Mouse (Mus musculus): ENCODE measurements at regions not wholly inside any gene's neighbourhood (a gene's known extent, or its start where the extent isn't known, plus 50 kb on each side); places are given as distances from the start of the nearest gene placed in this dataset.
"Not testable (repeated sequence)": the region's sequence is repeated elsewhere in the genome, so short reads cannot be mapped to it uniquely, and the experiment has no call there.

DNA sequence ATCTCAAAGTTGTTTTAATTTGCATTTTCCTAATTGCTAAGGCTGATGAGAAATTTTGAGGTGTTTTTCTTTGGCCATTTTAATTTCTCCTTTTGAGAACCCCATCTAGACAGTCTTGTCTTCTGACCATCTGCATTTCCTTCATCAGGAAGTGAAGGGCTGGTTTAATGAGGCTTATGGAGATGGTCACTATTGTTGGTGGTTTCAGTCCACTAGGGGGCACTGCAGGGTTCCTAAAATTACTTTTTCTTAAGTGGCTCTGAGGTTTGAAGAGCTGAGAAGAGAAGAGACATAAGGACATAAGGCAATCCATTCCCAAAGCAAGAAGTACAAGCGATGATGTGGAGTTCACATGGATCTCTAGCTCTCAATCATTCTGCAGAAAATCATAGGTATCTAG lies 805.6 kb upstream of the Olfr1507 start:
- not testable (repeated sequence) for DNase-seq

DNA sequence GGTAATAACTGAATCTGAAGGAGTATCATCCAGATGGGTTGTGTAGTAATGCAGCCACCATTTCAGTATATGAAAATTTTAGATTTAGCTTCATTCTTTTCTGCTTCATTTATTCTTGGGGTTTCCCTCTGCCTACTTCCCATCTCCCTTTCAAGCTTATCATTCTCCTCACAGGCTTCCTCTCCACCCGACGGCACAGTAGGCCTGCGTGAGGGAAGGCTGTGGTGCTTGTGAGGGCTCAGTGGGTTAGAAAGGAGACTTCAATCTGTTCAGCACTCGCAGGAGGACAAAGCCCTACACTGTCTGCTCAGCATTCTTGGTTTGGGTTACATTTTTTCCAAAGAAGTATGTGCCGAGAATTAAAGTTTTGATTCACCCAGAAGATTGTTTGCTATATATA lies 804.2 kb upstream of the Olfr1507 start:
- not testable (repeated sequence) for DNase-seq

DNA sequence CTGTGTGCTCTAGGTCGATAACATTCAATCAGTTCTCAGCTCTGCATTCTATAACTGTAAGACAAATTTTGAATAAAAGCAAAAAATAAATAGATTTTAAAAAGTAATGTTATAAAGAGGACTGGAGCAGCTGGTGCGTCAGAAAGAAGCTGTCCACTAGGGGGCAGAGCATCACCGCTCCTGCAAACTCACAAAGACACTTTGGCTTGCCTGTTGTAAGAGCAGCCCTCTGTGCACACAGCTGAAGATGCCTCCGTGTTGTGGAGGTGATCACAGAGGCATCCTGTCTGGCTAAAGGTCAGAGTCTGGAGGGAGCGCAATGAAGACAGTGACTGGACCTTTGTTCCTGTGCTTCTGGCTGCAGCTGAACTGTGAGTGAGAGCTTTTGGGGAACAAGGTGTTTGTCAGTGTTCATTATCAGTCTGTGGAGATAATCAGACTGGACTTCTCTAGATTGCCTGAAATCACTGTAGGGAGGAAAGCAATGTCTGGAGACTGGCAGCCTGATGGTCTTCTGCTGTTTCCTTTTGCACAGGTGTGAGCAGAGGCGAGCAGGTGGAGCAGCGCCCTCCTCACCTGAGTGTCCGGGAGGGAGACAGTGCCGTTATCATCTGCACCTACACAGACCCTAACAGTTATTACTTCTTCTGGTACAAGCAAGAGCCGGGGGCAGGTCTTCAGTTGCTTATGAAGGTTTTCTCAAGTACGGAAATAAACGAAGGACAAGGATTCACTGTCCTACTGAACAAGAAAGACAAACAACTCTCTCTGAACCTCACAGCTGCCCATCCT lies 788.0 kb upstream of the Olfr1507 start:
- DNase-seq, result not testable (repeated sequence)

DNA sequence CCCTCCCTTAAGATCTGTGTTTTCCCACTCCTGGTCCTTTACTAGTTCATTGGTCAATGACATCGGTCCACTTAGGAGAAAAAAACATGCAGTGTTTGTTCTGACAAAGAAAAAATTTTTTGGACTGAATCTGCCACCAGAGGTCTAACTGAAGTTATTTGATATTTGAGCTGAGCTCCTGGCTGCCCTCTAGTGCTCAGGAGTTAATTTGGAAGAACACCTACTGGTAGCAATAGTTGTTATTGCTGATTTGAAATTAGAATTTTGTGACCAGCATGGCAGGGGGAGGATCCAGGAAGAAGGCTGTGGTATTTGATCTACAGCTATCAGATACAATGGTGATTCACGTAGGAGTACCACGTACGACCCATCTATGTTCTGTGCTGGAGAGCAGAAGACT lies 777.7 kb upstream of the Olfr1507 start:
- not testable (repeated sequence) for DNase-seq

DNA sequence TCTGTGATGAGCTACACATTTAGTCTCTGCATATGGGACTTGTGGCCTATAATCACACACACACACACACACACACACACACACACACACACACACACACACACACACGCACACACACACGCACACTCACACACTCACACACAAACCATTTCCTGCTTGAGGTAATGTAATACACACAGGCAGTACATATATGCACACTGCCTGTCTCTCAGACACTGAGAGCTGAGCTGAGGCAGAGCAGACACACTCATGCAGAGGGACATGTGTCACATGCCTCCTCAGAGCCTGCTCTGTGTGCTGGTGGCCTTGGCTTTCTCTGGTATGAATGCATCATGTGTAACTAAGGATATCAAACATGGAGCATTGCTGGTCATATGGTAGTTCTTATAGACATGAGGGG lies 772.1 kb upstream of the Olfr1507 start:
- peak; percentile 5 for DNase-seq

DNA sequence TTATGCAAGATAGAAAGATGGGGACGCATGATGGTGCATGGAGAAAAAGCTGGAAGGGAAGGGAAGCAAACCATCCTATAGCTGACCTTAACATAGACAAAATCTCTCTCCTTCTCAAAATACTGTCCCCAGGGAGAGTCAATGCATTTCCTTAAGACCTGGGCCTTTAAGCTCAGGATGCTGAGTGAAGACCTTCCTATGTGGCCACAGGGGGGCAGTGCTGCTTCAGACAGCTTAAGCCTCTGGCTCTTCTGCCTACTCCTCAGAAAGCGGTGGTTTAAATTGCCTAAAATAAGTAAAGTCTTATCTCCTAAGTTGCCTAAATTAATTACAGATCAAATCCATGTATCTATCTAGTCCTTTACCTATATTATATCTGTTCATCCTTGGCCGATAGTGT lies 760.4 kb upstream of the Olfr1507 start:
- DNase-seq, result peak; percentile 12

DNA sequence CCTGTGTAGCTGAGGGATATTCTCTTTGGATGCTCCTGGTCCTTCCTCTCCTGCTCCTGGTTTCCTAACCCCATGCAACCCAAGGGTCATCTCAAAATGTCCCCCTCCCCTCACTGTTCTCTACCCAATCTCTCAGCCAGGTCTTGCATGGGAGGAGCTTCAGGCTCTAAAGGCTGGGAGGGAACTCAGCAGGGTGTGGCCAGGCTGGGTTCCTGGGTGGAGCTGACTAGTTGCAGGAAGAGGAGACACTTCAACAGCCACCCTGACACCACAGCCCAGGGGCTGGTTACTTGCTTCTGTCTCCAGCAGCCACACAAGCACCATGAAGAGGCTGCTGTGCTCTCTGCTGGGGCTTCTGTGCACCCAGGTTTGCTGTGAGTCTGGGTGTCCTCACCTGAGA lies 757.9 kb upstream of the Olfr1507 start:
- not testable (repeated sequence) for DNase-seq

DNA sequence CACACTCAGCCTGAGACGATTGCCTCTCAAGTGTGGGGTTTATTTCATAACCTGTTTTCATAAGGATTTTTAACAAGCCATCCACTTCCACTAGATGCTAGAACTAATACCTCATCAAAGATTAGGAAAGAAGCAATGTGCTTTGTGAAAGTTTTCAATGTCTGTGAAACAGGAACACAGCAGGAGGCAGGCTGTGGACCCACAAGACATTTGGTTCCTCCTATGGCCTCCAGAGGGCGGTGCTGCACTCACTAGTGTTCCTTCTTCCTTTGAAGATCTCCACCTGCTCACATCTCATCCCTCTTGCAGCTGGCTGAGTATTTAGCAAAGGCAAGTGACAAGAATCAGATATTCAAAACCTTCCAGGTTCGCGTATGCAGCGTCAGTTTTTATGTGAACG lies 735.6 kb upstream of the Olfr1507 start:
- DNase-seq, result not testable (repeated sequence)

DNA sequence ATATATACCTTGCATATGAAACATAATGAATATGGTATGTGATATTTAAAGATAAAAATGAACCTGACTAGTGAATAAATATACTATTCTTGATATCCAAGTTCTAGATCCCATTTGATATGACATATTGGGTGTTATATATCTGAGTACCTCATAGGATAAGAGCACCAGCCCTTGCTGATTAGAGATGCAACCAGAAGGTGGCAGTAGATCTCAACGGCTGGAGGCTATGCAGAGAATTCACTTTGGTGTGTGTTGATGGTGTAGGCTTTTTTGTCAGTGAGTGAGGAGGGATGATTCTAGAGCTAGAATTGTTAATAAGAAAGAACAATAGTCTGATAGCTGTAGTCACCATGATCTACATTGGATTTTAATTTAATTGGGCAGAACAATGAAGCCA lies 729.2 kb upstream of the Olfr1507 start:
- DNase-seq, result not testable (repeated sequence)

DNA sequence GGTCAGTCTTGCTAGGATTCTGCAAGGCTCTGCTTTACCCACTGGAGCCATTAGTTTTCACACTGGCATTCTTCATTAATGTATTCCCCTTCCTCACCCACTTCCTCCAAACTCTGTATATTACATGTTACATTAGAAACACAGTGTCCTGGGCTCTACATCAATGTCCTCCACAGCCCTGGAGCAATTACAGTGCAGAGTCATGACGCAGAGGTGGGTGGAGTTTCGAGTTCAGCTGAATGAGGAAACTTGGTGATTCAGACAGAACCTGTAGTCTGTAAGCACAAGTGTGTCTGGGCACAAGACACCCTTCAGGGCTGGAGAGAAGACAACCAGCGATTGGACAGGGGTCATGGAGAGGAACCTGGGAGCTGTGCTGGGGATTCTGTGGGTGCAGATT lies 715.0 kb upstream of the Olfr1507 start:
- DNase-seq, result not testable (repeated sequence)

DNA sequence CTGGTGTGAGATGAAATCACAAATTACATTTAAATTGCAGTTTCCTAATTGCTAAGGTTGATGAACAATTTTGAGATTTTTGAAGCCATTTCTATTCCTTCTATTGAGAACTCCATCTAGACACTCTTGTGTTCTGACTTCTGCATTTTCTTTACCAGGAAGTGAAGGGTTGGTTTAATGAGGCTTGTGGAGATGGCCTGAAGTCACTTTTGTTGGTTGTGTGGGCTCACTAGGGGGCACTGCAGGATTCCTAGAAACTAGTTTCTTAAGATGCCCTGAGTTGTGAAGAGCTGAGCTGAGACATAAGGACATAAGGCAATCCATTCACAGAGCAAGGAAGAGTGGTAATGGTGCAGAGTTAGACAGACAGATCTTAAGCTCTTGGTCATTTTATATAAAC lies 713.7 kb upstream of the Olfr1507 start:
- DNase-seq, result not testable (repeated sequence)

DNA sequence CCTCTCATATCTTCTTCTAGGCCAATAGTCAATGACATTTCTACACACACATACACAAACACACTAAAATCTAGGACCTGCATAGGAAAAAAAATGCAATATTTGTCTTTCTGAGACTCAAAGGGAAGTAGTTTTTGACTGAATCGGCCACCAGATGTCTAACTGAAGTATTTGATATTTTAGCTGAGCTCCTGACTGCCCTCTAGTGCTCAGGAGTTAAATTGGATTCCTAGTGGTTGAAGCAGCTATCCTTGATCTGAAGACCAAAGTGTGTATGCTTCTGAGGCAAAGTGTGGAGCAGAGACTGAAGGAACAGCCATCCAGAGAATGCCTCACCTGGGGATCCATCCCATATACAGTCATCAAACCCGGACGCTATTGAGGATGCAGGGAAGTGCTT lies 695.4 kb upstream of the Olfr1507 start:
- not testable (repeated sequence) for DNase-seq

DNA sequence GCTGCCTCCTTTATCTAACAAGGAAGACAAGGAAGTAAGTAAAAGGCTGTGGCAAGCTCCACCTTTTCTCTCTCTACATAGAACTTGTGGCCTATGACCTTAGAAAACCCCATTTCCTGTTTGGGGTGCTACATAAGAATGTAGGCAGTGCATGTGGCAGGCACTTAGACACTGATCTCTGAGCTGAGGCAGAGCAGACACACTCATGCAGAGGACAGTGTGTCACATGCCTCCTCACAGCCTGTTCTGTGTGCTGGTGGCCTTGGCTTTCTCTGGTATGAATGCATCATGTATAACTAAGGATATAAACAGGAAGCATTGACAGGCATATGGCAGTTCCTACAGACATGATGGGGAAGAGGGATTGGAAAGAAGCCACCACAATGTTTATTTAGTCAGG lies 678.5 kb upstream of the Olfr1507 start:
- not testable (repeated sequence) for DNase-seq

DNA sequence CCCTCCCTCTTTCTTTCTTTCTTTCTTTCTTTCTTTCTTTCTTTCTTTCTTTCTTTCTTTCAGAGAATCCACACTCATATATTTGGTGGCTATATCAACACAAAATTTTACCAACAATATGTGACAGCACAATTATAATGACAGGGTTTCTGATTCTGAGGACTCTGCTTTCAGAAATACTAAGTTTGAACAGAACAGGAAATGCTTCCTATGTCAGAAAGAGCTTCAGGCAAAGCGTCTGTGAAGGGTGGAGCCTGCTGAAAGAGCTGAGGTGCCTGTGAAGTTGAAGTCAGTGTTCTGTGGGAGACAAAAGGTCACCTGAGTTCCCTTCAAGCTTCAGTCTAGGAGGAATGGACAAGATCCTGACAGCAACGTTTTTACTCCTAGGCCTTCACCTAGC lies 670.8 kb upstream of the Olfr1507 start:
- DNase-seq, result not testable (repeated sequence)

DNA sequence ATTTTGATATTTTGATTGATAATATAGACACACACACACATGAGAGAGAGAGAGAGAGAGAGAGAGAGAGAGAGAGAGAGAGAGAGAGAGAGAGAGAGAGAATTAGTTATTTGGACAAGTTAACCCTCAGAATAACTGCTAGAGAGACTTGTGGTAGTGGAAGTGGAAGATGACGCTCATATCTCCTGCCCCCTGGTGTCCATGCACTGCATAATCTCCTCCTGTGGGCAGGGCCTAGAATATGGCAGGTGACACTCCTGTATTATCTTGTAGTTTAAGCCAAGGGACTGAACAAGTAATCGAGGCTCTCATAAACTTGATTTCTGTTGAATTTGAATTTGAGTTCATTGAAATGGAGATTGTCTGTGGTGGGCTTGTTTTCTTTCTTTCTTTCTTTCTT lies 663.5 kb upstream of the Olfr1507 start:
- not testable (repeated sequence) for DNase-seq

DNA sequence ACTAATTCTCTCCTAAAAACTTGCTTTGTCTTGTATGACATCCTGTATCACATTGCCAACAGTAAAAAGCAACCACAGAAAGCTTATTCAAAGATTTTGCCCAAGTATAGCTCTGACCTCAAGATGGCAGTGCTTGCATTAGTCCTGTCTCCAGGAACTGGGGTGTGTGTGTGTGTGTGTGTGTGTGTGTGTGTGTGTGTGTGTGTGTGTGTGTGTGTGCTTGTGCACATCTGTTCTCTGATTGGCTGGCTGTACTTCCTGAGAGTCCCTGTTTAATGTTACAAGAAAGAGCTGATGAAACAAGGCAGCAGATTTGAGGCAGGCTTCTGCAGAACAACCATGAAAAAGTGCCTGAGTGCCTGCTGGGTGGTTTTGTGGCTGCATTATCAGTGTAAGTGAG lies 639.2 kb upstream of the Olfr1507 start:
- peak; percentile 71 for DNase-seq

DNA sequence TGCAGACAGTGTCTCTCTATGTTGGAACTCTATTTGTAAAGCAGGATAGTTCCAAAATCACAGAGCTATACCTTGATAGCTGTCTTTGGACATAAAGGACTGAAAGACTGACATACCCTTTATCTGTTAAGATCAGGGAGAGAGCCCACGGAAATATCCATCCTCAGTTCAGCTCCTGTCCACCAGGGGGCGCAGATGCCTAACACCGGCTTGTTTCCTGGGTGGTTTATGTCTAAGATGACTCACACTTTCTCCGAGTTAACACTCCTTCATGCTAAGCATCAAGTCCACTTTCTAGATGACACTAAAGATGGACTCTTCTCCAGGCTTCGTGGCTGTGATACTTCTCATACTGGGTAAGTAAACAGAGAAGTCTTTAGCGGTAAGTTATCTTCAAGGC lies 636.8 kb upstream of the Olfr1507 start:
- DNase-seq, result peak; percentile 68

DNA sequence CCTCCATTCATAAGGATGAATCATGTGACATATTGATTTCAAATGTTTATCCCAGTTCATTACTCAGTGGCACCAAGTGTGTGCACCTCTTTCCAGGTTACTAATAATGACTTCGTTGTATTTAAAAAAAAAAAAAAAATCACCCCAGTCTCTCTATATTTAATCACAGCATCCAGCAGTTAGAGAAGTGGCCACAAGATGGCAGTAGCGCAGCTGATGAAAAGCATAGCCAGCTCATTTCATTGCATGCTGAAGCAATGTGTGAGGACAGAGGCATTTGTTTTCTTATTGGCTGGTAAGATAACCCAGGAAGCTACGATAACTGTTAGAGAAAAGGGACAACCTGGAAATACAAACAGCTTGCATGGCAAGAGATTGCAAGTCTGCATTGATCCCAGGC lies 626.2 kb upstream of the Olfr1507 start:
- DNase-seq, result peak; percentile 76

DNA sequence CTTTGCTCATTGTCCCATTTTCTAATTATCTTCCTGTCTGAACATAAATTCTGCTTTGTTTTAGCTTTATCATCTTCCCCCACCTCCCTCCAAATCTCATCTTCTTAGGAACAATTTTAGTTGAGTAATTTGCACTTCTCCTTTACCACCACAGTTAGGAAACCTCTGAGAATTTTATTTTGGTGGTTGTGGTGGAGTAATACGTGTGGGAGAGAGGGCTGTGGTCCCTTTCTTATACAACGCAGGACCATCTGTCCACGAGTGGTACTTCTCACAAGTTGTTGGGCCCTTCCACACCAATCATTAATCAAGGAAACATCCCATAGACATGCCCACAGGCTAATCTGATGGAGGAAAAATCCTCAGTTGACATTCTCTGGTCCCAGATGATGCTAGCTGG lies 614.2 kb upstream of the Olfr1507 start:
- DNase-seq, result not testable (repeated sequence)

DNA sequence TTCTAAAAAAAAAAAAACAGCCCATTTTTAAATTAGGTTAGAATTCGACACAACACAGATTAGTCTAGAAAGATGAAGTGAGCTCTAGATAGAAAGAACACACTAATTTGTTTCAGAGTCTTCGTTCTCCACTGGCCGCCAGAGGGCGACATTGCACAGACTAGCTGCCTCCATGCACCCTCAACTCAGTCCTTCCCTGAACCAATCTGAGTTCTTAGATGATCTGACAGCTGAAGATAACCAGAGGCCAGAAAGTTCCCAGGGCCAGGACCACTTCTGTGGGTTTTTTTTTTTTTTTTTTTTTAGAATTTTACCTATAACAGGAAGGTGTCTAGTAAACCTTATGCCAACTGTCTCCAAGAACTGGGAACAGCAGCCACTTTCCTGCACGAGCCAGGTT lies 605.8 kb upstream of the Olfr1507 start:
- DNase-seq, result peak; percentile 39

DNA sequence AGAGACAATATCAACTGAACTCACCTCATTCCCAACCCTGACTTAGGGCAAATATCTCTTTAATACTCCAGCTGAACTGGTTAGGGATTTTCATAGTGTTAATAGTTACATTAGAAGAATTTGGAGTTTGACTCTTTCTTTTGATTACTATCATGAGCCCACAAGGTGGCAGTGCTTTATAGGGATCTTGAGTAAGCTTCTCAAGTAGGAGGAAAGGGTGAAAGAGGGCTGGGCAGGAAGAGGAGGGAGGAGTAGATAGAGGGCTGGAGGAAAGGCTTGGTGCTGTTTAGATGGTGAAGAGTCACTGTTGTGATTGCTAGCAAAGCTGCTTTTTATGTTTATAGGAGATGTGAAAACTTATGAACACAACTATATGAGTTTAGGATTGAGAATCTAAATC lies 595.4 kb upstream of the Olfr1507 start:
- peak; percentile 21 for DNase-seq

DNA sequence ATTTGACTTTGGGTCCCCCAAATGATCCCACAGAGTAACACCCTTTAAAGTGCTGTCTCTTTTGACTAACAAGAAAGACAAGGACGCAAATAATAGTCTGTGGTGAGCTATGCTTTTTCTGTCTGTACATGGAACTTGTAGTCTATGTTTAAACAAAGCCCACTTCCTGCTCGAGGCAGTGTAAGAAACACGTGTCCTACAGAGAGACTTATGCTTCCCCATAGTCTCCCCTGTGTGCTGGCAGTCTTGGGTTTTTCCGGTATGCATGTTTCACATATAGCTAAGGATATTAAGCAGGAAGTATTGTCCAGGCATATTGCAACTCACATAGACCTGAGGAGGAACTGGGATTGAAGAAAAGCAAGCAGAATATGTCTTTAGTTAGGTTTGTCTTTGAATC lies 586.3 kb upstream of the Olfr1507 start:
- peak; percentile 24 for DNase-seq

DNA sequence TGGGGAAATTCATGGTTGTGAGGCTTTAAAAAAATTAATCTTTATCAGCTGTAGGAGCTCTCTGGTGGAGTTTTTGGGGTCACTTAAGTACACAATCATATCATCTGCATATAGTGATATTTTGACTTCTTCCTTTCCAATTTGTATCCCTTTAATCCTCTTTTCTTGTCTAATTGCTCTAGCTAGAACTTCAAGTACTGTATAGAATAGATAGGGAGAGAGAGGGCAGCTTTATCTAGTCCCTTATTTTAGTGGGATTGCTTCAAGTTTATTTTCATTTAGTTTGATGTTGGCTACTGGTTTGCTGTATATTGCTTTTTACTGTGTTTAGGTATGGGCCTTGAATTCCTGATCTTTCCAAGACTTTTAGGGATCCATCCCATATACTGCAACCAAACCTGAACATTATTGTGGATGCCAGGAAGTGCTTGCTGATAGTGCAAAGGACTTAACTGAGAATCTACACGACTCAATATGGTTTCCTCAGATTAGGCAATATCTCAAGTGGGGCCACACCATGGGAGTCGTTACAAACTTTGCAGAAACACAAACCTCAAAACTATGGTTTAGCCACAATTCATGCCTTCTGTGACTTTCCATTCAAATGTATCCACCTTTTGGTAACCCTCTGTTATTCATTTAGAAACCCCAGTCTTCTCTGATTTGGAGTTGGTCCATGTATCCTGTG lies 585.6 kb upstream of the Olfr1507 start:
- DNase-seq, result not testable (repeated sequence)

DNA sequence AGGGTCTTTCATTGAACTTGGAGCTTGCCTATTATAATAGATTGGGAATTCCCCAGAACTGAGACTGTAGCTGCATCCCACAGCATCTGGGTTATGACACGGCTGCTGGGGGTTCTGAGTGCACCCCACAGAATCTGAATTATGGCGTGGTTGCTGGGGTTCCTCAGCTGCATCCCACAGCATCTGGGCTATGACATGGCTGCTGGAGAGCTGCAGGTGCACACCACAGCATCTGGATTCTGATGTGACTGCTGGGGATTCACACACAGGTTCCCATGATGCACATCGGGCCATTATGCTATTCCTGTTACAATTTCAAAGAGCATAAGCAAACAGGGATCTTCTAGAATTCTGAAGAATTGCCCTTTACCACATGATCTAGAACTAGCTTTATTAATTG lies 585.0 kb upstream of the Olfr1507 start:
- DNase-seq, result peak; percentile 58

Measured in thymus, postnatal 14 days (tissue).